In the genomic region with DNA sequence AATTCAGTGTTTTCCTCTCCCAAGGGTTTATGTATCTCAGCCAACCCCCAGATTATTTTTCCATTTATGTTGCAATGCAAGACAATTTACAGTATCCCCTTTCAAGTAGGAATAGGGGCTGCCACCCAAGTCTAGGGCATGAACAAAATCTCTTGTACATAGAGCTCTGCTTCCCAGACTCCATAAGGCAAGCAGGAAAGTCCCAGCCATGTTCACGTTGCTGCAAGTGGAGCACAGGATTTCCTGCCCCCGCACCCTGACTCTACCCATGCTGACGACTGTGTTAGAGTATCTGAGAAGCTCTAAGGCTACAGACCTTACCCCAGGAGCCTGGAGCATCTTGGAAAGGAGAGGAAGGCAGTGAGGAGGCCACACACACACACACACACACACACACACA, we compare ENCODE assay signal across 9 mouse cellular contexts. TPM values are rescaled to one million over a fixed set of nuclear protein-coding genes. Genes with fewer than 3 reads are reported as not detected.
DNase-seq lines count a peak whose midpoint lies in the region; ATAC-seq and TF ChIP-seq lines count a peak whose summit lies in the region.
"Had no signal": no experiment of that assay in that cellular context is flagged by ENCODE, and none has a peak within 500 bp of the region (broad histone marks: within the 10 kb centered on the region; RNA-seq: fewer than 3 reads in every experiment).

No protein-coding gene starts in this region.

- no peak for TF ChIP-seq CTCF in kidney, adult 2 months (conservative IDR thresholded peaks at IDR 0.05; ENCODE audit: insufficient read depth, insufficient read length, low read depth, low read length)
- no peak for TF ChIP-seq CTCF in brain, embryonic 14.5 days (IDR thresholded peaks at IDR 0.05; ENCODE audit: borderline replicate concordance, extremely low read depth, insufficient read depth, insufficient read length)

- no peaks in the 10 kb centered on the region for H3K27me3 ChIP-seq in kidney, adult 2 months (replicated peaks; ENCODE audit: control insufficient read depth, insufficient read depth, low read length)
- no peaks in the 10 kb centered on the region for H3K27me3 ChIP-seq in heart, embryonic 16.5 days (ENCODE audit: control insufficient read depth, insufficient read depth, low read length)
- H3K27me3 ChIP-seq in midbrain, embryonic 14.5 days (ENCODE audit: control insufficient read depth, insufficient read depth, low read length), result no peaks in the 10 kb centered on the region

- no peak for TF ChIP-seq POLR2A in kidney, adult 2 months (IDR thresholded peaks at IDR 0.05; ENCODE audit: low read depth, low read length)
- no peak for TF ChIP-seq POLR2A in brain, embryonic 14.5 days (IDR thresholded peaks at IDR 0.05; ENCODE audit: borderline replicate concordance, extremely low read depth, insufficient read depth, insufficient read length, poor library complexity, severe bottlenecking)

- peak; percentile 37; the same call in 1 of the 2 replicates for ATAC-seq in heart, embryonic 16.5 days (replicated peaks; ENCODE audit: extremely low read depth, insufficient read depth, low FRiP score)
- ATAC-seq in midbrain, embryonic 14.5 days (ENCODE audit: low FRiP score, low TSS enrichment), result no peak
- no peak for ATAC-seq in cerebellum, adult (ENCODE audit: insufficient number of reproducible peaks, low FRiP score, low TSS enrichment)

- H3K4me3 ChIP-seq in kidney, adult 2 months (ENCODE audit: insufficient read depth, low read depth, low read length), result no peak overlapping the region
- H3K4me3 ChIP-seq in heart, embryonic 16.5 days (ENCODE audit: low read length), result no peak overlapping the region
- no peak overlapping the region for H3K4me3 ChIP-seq in midbrain, embryonic 14.5 days (replicated peaks; ENCODE audit: low read depth, low read length)

- no peak overlapping the region for H3K4me2 ChIP-seq in heart, embryonic 16.5 days (ENCODE audit: low read depth, low read length)
- no peak overlapping the region for H3K4me2 ChIP-seq in midbrain, embryonic 14.5 days (ENCODE audit: low read length)

- no peaks in the 10 kb centered on the region for H3K36me3 ChIP-seq in kidney, adult 2 months (ENCODE audit: control insufficient read depth, insufficient read depth, low read length)
- H3K36me3 ChIP-seq in heart, embryonic 16.5 days (ENCODE audit: control insufficient read depth, insufficient read depth), result no peaks in the 10 kb centered on the region
- no peaks in the 10 kb centered on the region for H3K36me3 ChIP-seq in midbrain, embryonic 14.5 days (ENCODE audit: control insufficient read depth, insufficient read depth, low read length)

- peak overlapping the region; percentile 7 for H3K9ac ChIP-seq in heart, embryonic 16.5 days (ENCODE audit: low read length)
- no peak overlapping the region for H3K9ac ChIP-seq in midbrain, embryonic 14.5 days (replicated peaks; ENCODE audit: low read length)

- 60% methylated on average over 3 of the region's 3 CpGs for WGBS in kidney, adult 2 months
- 27% methylated on average over 3 of the region's 3 CpGs for WGBS in heart, embryonic 16.5 days
- 67% methylated on average over 3 of the region's 3 CpGs for WGBS in midbrain, embryonic 14.5 days

- no peaks in the 10 kb centered on the region for H3K4me1 ChIP-seq in kidney, adult 2 months (ENCODE audit: control insufficient read depth, insufficient read depth, low read length)
- peaks cover 33% of the 10 kb centered on the region for H3K4me1 ChIP-seq in heart, embryonic 16.5 days (ENCODE audit: control insufficient read depth, insufficient read depth, low read length)
- H3K4me1 ChIP-seq in midbrain, embryonic 14.5 days (ENCODE audit: control insufficient read depth, insufficient read depth, low read length), result peaks cover 10% of the 10 kb centered on the region; the same call in 1 of the 2 replicates

- H3K27ac ChIP-seq in kidney, adult 2 months (ENCODE audit: insufficient read depth, low read depth, low read length), result peak overlapping the region; percentile 53; the same call in 1 of the 2 replicates
- H3K27ac ChIP-seq in heart, embryonic 16.5 days (ENCODE audit: low read length), result peak overlapping the region; percentile 93
- 0 out of 2 replicates have a peak overlapping the region, but pooled peaks have one; percentile 13 for H3K27ac ChIP-seq in midbrain, embryonic 14.5 days (replicated peaks; ENCODE audit: low read depth, low read length)

- DNase-seq in kidney, adult 2 months, result no peak
- DNase-seq in kidney, postnatal 14 days, result no peak
- peak; percentile 18 for DNase-seq in brain, embryonic 14.5 days (ENCODE audit: low read depth)
- DNase-seq in midbrain, embryonic 14.5 days, result no peak
- no peak for DNase-seq in cerebellum, postnatal 25 days
- DNase-seq in frontal cortex, postnatal 14 days (ENCODE audit: low spot score in 2 of 2), result no peak
- DNase-seq: kidney, adult 18-20 months had no signal

- H3K9me3 ChIP-seq in heart, embryonic 16.5 days (replicated peaks; ENCODE audit: control insufficient read depth, low read length), result no peaks in the 10 kb centered on the region
- H3K9me3 ChIP-seq in midbrain, embryonic 14.5 days (ENCODE audit: control insufficient read depth, low read length), result no peaks in the 10 kb centered on the region

RNA-seq across cellular contexts. Expression of a gene that starts 11.7 kb away (rescaled TPM):
- 0.52 and 3.2 TPM in 2 replicates for polyA plus RNA-seq in kidney, adult 2 months (2012; rRNA removed)
- 0.82 and 0.96 TPM in 2 replicates for polyA plus RNA-seq in brain, embryonic 14.5 days (2012; rRNA removed)
- polyA plus RNA-seq in heart, embryonic 16.5 days (2015; fragmentation: Nextera tagmentation; extraction: Ambion mirVana), result 5.9 and 13.3 TPM in 2 replicates
- 0.32 and 1.4 TPM in 2 replicates for polyA plus RNA-seq in midbrain, embryonic 14.5 days (2014; fragmentation: Nextera tagmentation; extraction: Ambion mirVana)

RNA-seq across cellular contexts. Expression of a gene that starts 17.7 kb away (rescaled TPM):
- 2.7 and 4.8 TPM in 2 replicates for polyA plus RNA-seq in kidney, adult 2 months (2012; rRNA removed)
- 0.67 and 0.79 TPM in 2 replicates for polyA plus RNA-seq in brain, embryonic 14.5 days (2012; rRNA removed)
- 9.6 and 11.6 TPM in 2 replicates for polyA plus RNA-seq in heart, embryonic 16.5 days (2015; fragmentation: Nextera tagmentation; extraction: Ambion mirVana)
- 0.15 and 0.30 TPM in 2 replicates for polyA plus RNA-seq in midbrain, embryonic 14.5 days (2014; fragmentation: Nextera tagmentation; extraction: Ambion mirVana)

RNA-seq across cellular contexts. Expression of a gene that starts 21.9 kb away (rescaled TPM):
- polyA plus RNA-seq in kidney, adult 2 months (2012; rRNA removed), result 2.3 and 2.8 TPM in 2 replicates
- 7.6 and 7.9 TPM in 2 replicates for polyA plus RNA-seq in brain, embryonic 14.5 days (2012; rRNA removed)
- 11.5 and 11.7 TPM in 2 replicates for polyA plus RNA-seq in heart, embryonic 16.5 days (2015; fragmentation: Nextera tagmentation; extraction: Ambion mirVana)
- 10.4 and 15.4 TPM in 2 replicates for polyA plus RNA-seq in midbrain, embryonic 14.5 days (2014; fragmentation: Nextera tagmentation; extraction: Ambion mirVana)

RNA-seq across cellular contexts. Expression of a gene that starts 36.9 kb away (rescaled TPM):
- polyA plus RNA-seq in kidney, adult 2 months (2012; rRNA removed), result 30.6 and 37.9 TPM in 2 replicates
- polyA plus RNA-seq in brain, embryonic 14.5 days (2012; rRNA removed), result 1.1 and 1.2 TPM in 2 replicates
- polyA plus RNA-seq in heart, embryonic 16.5 days (2015; fragmentation: Nextera tagmentation; extraction: Ambion mirVana), result 5.3 and 5.6 TPM in 2 replicates
- polyA plus RNA-seq in midbrain, embryonic 14.5 days (2014; fragmentation: Nextera tagmentation; extraction: Ambion mirVana), result 0.53 and 0.92 TPM in 2 replicates

RNA-seq across cellular contexts. Expression of a gene that starts 59.7 kb away (rescaled TPM):
- 13.0 and 13.5 TPM in 2 replicates for polyA plus RNA-seq in kidney, adult 2 months (2012; rRNA removed)
- 30.2 and 37.0 TPM in 2 replicates for polyA plus RNA-seq in brain, embryonic 14.5 days (2012; rRNA removed)
- polyA plus RNA-seq in heart, embryonic 16.5 days (2015; fragmentation: Nextera tagmentation; extraction: Ambion mirVana), result 5.6 and 7.3 TPM in 2 replicates
- 7.5 and 10.0 TPM in 2 replicates for polyA plus RNA-seq in midbrain, embryonic 14.5 days (2014; fragmentation: Nextera tagmentation; extraction: Ambion mirVana)

Comparison
In these comparisons a context has a peak if more than half of its experiments do, and no peak if none do; other contexts are left out.
1. H3K27ac ChIP-seq: peak in every context shown above with its lines; median percentile 93 in heart, embryonic 16.5 days; 53 in kidney, adult 2 months; 13 in midbrain, embryonic 14.5 days.